Mouse (Mus musculus) layer of hippocampus, postnatal 14 days (tissue): Measurements from ENCODE around the gene Gm20708. TPM values are rescaled to one million over a fixed set of nuclear protein-coding genes. Genes with fewer than 3 reads are reported as not detected.
"Not testable (repeated sequence)": the region's sequence is repeated elsewhere in the genome, so short reads cannot be mapped to it uniquely, and the experiment has no call there.

Experiments used
- DNase-seq, 2 experiments: peaks; one replicate each; pipeline ENCODE4 v3.0.0; 2021 to 2022; ENCODE audit warnings: low spot score in 2 of 2, mixed read lengths in 1 of 2
- total RNA-seq, 2 experiments: library from RNA; stranded (reverse); gene quantifications; 2 replicates each; pipeline ENCODE4 v1.2.3; 2021

Gm20708 gene
- total RNA-seq, 2 experiments from 2014 or later = 2.8 to 3.2 TPM

- DNase-seq = no peak
Observed at GRCm38 (mm10) chr11:117830401-117830800, 20.9 kb downstream of the Gm20708 start.

- DNase-seq = peak in 1 of 2 experiments; percentile 55
Observed at GRCm38 (mm10) chr11:117832086-117832969, 22.9 kb downstream of the Gm20708 start.

- not testable (repeated sequence) for DNase-seq
Observed at GRCm38 (mm10) chr11:117833509-117833908, 24.0 kb downstream of the Gm20708 start.

GRCm38 (mm10) chr11:117834086-117834485 is 24.6 kb downstream of the Gm20708 start:
- DNase-seq = no peak

- peak in 1 of 2 experiments; percentile 29 for DNase-seq
Observed at GRCm38 (mm10) chr11:117836306-117836705, 26.8 kb downstream of the Gm20708 start.

- no peak for DNase-seq
Observed at GRCm38 (mm10) chr11:117838572-117838971, 29.1 kb downstream of the Gm20708 start.

- DNase-seq = no peak
Observed at GRCm38 (mm10) chr11:117839021-117839420, 29.6 kb downstream of the Gm20708 start.

GRCm38 (mm10) chr11:117840910-117841309 is 31.4 kb downstream of the Gm20708 start:
- no peak for DNase-seq

- no peak for DNase-seq
Observed at GRCm38 (mm10) chr11:117843434-117843833, 34.0 kb downstream of the Gm20708 start.

- no peak for DNase-seq
Observed at GRCm38 (mm10) chr11:117844997-117845396, 35.5 kb downstream of the Gm20708 start.

- DNase-seq = no peak
Observed at GRCm38 (mm10) chr11:117845651-117846050, 36.2 kb downstream of the Gm20708 start.

GRCm38 (mm10) chr11:117846640-117847039 is 37.2 kb downstream of the Gm20708 start:
- DNase-seq = no peak

GRCm38 (mm10) chr11:117847593-117848215 is 38.2 kb downstream of the Gm20708 start:
- no peak for DNase-seq

- DNase-seq = peak in 1 of 2 experiments; percentile 49
Observed at GRCm38 (mm10) chr11:117848271-117848984, 39.0 kb downstream of the Gm20708 start.

- peak; percentile 92 to 96 for DNase-seq
Observed at GRCm38 (mm10) chr11:117848985-117849671, 39.7 kb downstream of the Gm20708 start, which contains the start of gene Birc5. Gene Birc5 (plus strand): TSS chr11:117849251.

- no peak for DNase-seq
Observed at GRCm38 (mm10) chr11:117852875-117853274, 43.4 kb downstream of the Gm20708 start.

GRCm38 (mm10) chr11:117854241-117854640 is 44.8 kb downstream of the Gm20708 start:
- DNase-seq = no peak

GRCm38 (mm10) chr11:117855360-117855759 is 45.9 kb downstream of the Gm20708 start:
- no peak for DNase-seq

- DNase-seq = no peak
Observed at GRCm38 (mm10) chr11:117855975-117856374, 46.5 kb downstream of the Gm20708 start.

GRCm38 (mm10) chr11:117857462-117857861 is 48.0 kb downstream of the Gm20708 start:
- DNase-seq = no peak

GRCm38 (mm10) chr11:117858392-117858791 is 48.9 kb downstream of the Gm20708 start:
- no peak for DNase-seq
